Mouse (Mus musculus) olfactory bulb, adult 2 months (tissue): ENCODE measurements around the gene Sumo1.

ENCODE experiments used
- CTCF ChIP-seq: fragments of 200-500 bp; IDR thresholded peaks from 2 replicates; pipeline ENCODE4 v1.5.1; 2012; ENCODE audit warnings: low read depth, mild to moderate bottlenecking, low read length, moderate library complexity; ENCODE audit not compliant: insufficient read depth
- POLR2A ChIP-seq: fragments of 200-500 bp; IDR thresholded peaks from 2 replicates; pipeline ENCODE4 v1.6.1; 2012; ENCODE audit warnings: mild to moderate bottlenecking, low read depth, low read length, moderate library complexity; ENCODE audit not compliant: insufficient read depth

GRCm38 (mm10) chr1:59656244-59657171 lies 14.1 kb downstream of the Sumo1 start:
- no peak for TF ChIP-seq CTCF
- TF ChIP-seq POLR2A, result no peak
